Mouse (Mus musculus): ENCODE data around the gene Ces2e.

- TF ChIP-seq CTCF (IDR thresholded peaks at IDR 0.05; ENCODE audit: control insufficient read depth, insufficient read depth, low read length) (no peak), POLR2A (IDR thresholded peaks at IDR 0.05; ENCODE audit: borderline replicate concordance, control insufficient read depth, low read depth, low read length) (no peak)
Measured at GRCm38 (mm10) chr8:104907111-104907510, 18.9 kb upstream of the Ces2e start.
